Mouse (Mus musculus) liver, embryonic 16.5 days (tissue): Measurements from ENCODE around the gene Csnk2b. TPM values are rescaled to one million over a fixed set of nuclear protein-coding genes. Genes with fewer than 3 reads are reported as not detected.
"Not testable (repeated sequence)": the region's sequence is repeated elsewhere in the genome, so short reads cannot be mapped to it uniquely, and the experiment has no call there.

ENCODE experiments used
- ATAC-seq: fragments of 200-750 bp; cut with Nextera tagmentation; 2 replicates; pipeline ENCODE4 v1.8.0; 2017; ENCODE audit warnings: low read depth, mild to moderate bottlenecking, moderate number of reproducible peaks, moderate library complexity
- H3K27ac ChIP-seq: fragments of 300-500 bp; sonication (generic); 2 replicates; pipeline ENCODE4 v1.5.1; 2014; ENCODE audit warnings: mild to moderate bottlenecking, low read length
- H3K27me3 ChIP-seq: fragments of 300-500 bp; sonication (generic); 2 replicates; pipeline ENCODE4 v1.6.1; 2014; ENCODE audit warnings: low read depth, low read length, mixed read lengths; ENCODE audit not compliant: control insufficient read depth, insufficient read depth
- H3K36me3 ChIP-seq: fragments of 300-500 bp; sonication (generic); 2 replicates; pipeline ENCODE4 v1.6.1; 2014; ENCODE audit warnings: mild to moderate bottlenecking; ENCODE audit not compliant: control insufficient read depth, insufficient read depth
- H3K4me1 ChIP-seq: fragments of 300-500 bp; sonication (generic); 2 replicates; pipeline ENCODE4 v1.6.1; 2014; ENCODE audit warnings: low read depth, low read length, mixed read lengths; ENCODE audit not compliant: control insufficient read depth
- H3K4me2 ChIP-seq: fragments of 300-500 bp; sonication (generic); 2 replicates; pipeline ENCODE4 v1.6.1; 2014; ENCODE audit warnings: low read depth, low read length, mixed read lengths
- H3K4me3 ChIP-seq: fragments of 300-500 bp; sonication (generic); 2 replicates; pipeline ENCODE4 v1.5.1; 2014; ENCODE audit warnings: low read depth, mild to moderate bottlenecking, low read length
- H3K9ac ChIP-seq: fragments of 300-500 bp; sonication (generic); 2 replicates; pipeline ENCODE4 v1.6.1; 2014; ENCODE audit warnings: low read depth, low read length
- H3K9me3 ChIP-seq: fragments of 300-500 bp; sonication (generic); replicated peaks from 2 replicates; pipeline ENCODE4 v1.6.1; 2016; ENCODE audit warnings: low read length; ENCODE audit not compliant: control insufficient read depth
- WGBS: fragments of 180-500 bp; shearing (Covaris S2); extraction: QIAGEN DNeasy Blood & Tissue Kit; methylation state at CpG from one replicate; pipeline ENCODE4 v1.1.7; 2014; ENCODE audit not compliant: insufficient replicate concordance; 5-methylcytosine and 5-hydroxymethylcytosine counted together
- polyA plus RNA-seq: library from polyadenylated mRNA; unstranded; fragments of >200 nt; fragmentation: Nextera tagmentation; extraction: Ambion mirVana; gene quantifications from 2 replicates; pipeline ENCODE4 v1.2.1, GENCODE M21; 2015

Gene Csnk2b
- polyA plus RNA-seq, 1 experiment from 2014 or later: 115 TPM

- peak overlapping the region; percentile 89 for H3K4me2 ChIP-seq
- H3K4me1 ChIP-seq: peaks cover 28% of the 10 kb centered on the region
Observed at GRCm38 (mm10) chr17:35127017-35127416, 5.2 kb upstream of the Csnk2b start.

GRCm38 (mm10) chr17:35126206-35126611, 4.4 kb upstream of the Csnk2b start, which contains the start of gene D17H6S53E:
Gene D17H6S53E, plus strand, starts transcription at chr17:35126373.
- Histone ChIP-seq H3K4me1 (peaks cover 31% of the 10 kb centered on the region), H3K27ac (peak within 1 kb of the TSS; percentile 92), H3K9me3 (no peaks in the 10 kb centered on the region), H3K27me3 (no peaks in the 10 kb centered on the region), H3K4me2 (peak within 1 kb of the TSS; percentile 89), H3K36me3 (peaks cover 6% of the 10 kb centered on the region; the same call in 1 of the 2 replicates), H3K4me3 (peak within 1 kb of the TSS; percentile 78), H3K9ac (peak within 1 kb of the TSS; percentile 81)
- peak; percentile 71 for ATAC-seq
- 0% methylated on average over 36 of the region's 36 CpGs for WGBS

More at GRCm38 (mm10) chr17:35127017-35127416, 5.2 kb upstream of the Csnk2b start:
- ATAC-seq: no peak
- Histone ChIP-seq H3K27ac (peak overlapping the region; percentile 92), H3K4me3 (peak overlapping the region; percentile 78), H3K36me3 (peaks cover 6% of the 10 kb centered on the region; the same call in 1 of the 2 replicates), H3K9ac (peak overlapping the region; percentile 81), H3K9me3 (no peaks in the 10 kb centered on the region), H3K27me3 (no peaks in the 10 kb centered on the region)
- WGBS: 50% methylated on average over 13 of the region's 13 CpGs

- H3K4me3 ChIP-seq: peak overlapping the region; percentile 78
- no peak for ATAC-seq
- H3K9me3 ChIP-seq: no peaks in the 10 kb centered on the region
- H3K4me2 ChIP-seq: peak overlapping the region; percentile 89
- peaks cover 31% of the 10 kb centered on the region for H3K4me1 ChIP-seq
- no peaks in the 10 kb centered on the region for H3K27me3 ChIP-seq
- peaks cover 6% of the 10 kb centered on the region; the same call in 1 of the 2 replicates for H3K36me3 ChIP-seq
- H3K9ac ChIP-seq: peak overlapping the region; percentile 81
- WGBS: 38% methylated on average over 6 of the region's 6 CpGs
- peak overlapping the region; percentile 92 for H3K27ac ChIP-seq
Observed at GRCm38 (mm10) chr17:35125578-35125977, 3.7 kb upstream of the Csnk2b start.

- H3K9ac ChIP-seq: no peak overlapping the region
- no peak overlapping the region for H3K4me3 ChIP-seq
- peaks cover 33% of the 10 kb centered on the region for H3K4me1 ChIP-seq
- no peak for ATAC-seq
- H3K4me2 ChIP-seq: peak overlapping the region; percentile 89; the same call in 1 of the 2 replicates
- no peaks in the 10 kb centered on the region for H3K9me3 ChIP-seq
- 62% methylated on average over 1 of the region's 1 CpGs for WGBS
- H3K36me3 ChIP-seq: peaks cover 6% of the 10 kb centered on the region; the same call in 1 of the 2 replicates
- no peaks in the 10 kb centered on the region for H3K27me3 ChIP-seq
- peak overlapping the region; percentile 92 for H3K27ac ChIP-seq
Observed at GRCm38 (mm10) chr17:35125081-35125480, 3.2 kb upstream of the Csnk2b start.

- Histone ChIP-seq H3K4me1 (peaks cover 37% of the 10 kb centered on the region), H3K27ac (0 out of 2 replicates have a peak overlapping the region, but pooled peaks have one; percentile 2)
- 75% methylated on average over 12 of the region's 12 CpGs for WGBS
- not testable (repeated sequence) for H3K9ac ChIP-seq, H3K4me2 ChIP-seq, H3K27me3 ChIP-seq, H3K9me3 ChIP-seq, H3K4me3 ChIP-seq, H3K36me3 ChIP-seq, ATAC-seq
Observed at GRCm38 (mm10) chr17:35124261-35124896, 2.5 kb upstream of the Csnk2b start.

- not testable (repeated sequence) for ATAC-seq, H3K9me3 ChIP-seq, H3K27me3 ChIP-seq, H3K4me3 ChIP-seq, H3K9ac ChIP-seq, H3K36me3 ChIP-seq, H3K27ac ChIP-seq, H3K4me2 ChIP-seq
- H3K4me1 ChIP-seq: peaks cover 32% of the 10 kb centered on the region
- 89% methylated on average over 9 of the region's 9 CpGs for WGBS
Observed at GRCm38 (mm10) chr17:35123287-35123686, 1.4 kb upstream of the Csnk2b start.

- Histone ChIP-seq H3K4me2 (peak within 1 kb of the TSS; percentile 94), H3K4me1 (peaks cover 17% of the 10 kb centered on the region), H3K9ac (peak within 1 kb of the TSS; percentile 97), H3K4me3 (peak within 1 kb of the TSS; percentile 97), H3K36me3 (peaks cover 25% of the 10 kb centered on the region), H3K9me3 (no peaks in the 10 kb centered on the region), H3K27me3 (no peaks in the 10 kb centered on the region), H3K27ac (peak within 1 kb of the TSS; percentile 95)
- under 1% methylated on average over 50 of the region's 50 CpGs for WGBS
- peak; percentile 94 for ATAC-seq
Observed at GRCm38 (mm10) chr17:35121143-35121799, 582 bp downstream of the Csnk2b start, which contains the start of gene Gpank1. Gene Gpank1, plus strand, starts transcription at chr17:35121455.

- Histone ChIP-seq H3K36me3 (peaks cover 27% of the 10 kb centered on the region), H3K27ac (peak overlapping the region; percentile 80), H3K9ac (peak overlapping the region; percentile 97), H3K4me3 (peak overlapping the region; percentile 97), H3K27me3 (no peaks in the 10 kb centered on the region), H3K4me2 (peak overlapping the region; percentile 87), H3K4me1 (peaks cover 17% of the 10 kb centered on the region), H3K9me3 (no peaks in the 10 kb centered on the region)
- ATAC-seq: no peak
- WGBS: under 1% methylated on average over 33 of the region's 33 CpGs
Observed at GRCm38 (mm10) chr17:35120745-35121142, 1.1 kb downstream of the Csnk2b start.
